15 mouse cellular contexts compared by ENCODE assay signal in the genomic region with DNA sequence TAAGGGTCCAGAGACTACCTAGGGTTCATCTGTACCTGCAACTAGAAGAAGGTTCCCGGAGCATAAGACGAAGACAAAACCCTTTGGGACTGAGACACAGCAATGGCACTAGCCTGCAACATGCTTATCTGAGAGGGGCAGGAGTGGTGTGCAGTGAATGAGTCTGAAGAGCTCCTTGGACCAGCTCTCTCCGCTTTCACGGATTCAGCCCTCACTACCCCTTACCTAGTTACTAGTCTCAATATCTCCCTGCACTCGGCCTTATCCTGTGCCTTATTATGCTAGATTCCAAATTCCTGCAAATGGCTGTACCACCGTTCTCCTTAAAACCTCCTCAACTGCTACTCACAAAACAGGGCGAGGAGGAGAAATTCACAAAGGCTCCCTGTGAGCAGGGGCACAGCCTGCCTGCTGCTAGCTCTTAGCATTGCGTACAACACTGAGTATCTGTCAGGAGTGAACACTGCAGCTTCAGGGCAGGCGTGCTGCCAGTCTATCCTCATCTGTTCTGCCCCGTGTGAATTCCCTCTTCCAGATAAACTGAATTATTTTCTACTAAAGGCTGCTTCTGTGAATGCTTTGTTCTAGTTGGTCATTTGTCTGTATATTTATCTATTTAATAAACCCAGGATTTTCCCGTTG. TPM values are rescaled to one million over a fixed set of nuclear protein-coding genes. Genes with fewer than 3 reads are reported as not detected.
A peak's percentile ranks its signal among the peaks of the same experiment; 100 is the strongest.
DNase-seq lines count a peak whose midpoint lies in the region; ATAC-seq and TF ChIP-seq lines count a peak whose summit lies in the region.
"Had no signal": no experiment of that assay in that cellular context is flagged by ENCODE, and none has a peak within 500 bp of the region (broad histone marks: within the 10 kb centered on the region; RNA-seq: fewer than 3 reads in every experiment).

No protein-coding gene starts in this region.

- ATAC-seq in frontal cortex, adult (ENCODE audit: low TSS enrichment), result 0 out of 2 replicates have a peak, but pooled peaks have one; percentile 34
- ATAC-seq in midbrain, embryonic 14.5 days (ENCODE audit: low FRiP score, low TSS enrichment), result 0 out of 2 replicates have a peak, but pooled peaks have one; percentile 31
- no peak for ATAC-seq in midbrain, embryonic 11.5 days (ENCODE audit: low FRiP score)
- peak; percentile 83 for ATAC-seq in neural tube, embryonic 14.5 days (ENCODE audit: low read depth)

- no peak overlapping the region for H3K4me3 ChIP-seq in midbrain, embryonic 14.5 days (replicated peaks; ENCODE audit: low read depth, low read length)
- H3K4me3 ChIP-seq in midbrain, embryonic 11.5 days (ENCODE audit: low read depth, low read length), result no peak overlapping the region
- H3K4me3 ChIP-seq in layer of hippocampus, adult 2 months, result no peak overlapping the region
- no peak overlapping the region for H3K4me3 ChIP-seq in neural tube, embryonic 14.5 days (ENCODE audit: low read depth, low read length)
- H3K4me3 ChIP-seq: erythroblast, embryonic 14.5 days; heart, embryonic 15.5 days had no signal

- H3K36me3 ChIP-seq in midbrain, embryonic 14.5 days (ENCODE audit: control insufficient read depth, insufficient read depth, low read length), result no peaks in the 10 kb centered on the region
- H3K36me3 ChIP-seq in midbrain, embryonic 11.5 days (ENCODE audit: control insufficient read depth, insufficient read depth, low read length), result no peaks in the 10 kb centered on the region
- no peaks in the 10 kb centered on the region for H3K36me3 ChIP-seq in neural tube, embryonic 14.5 days (ENCODE audit: control insufficient read depth, insufficient read depth, low read length)
- H3K36me3 ChIP-seq: heart, embryonic 15.5 days had no signal

- H3K27ac ChIP-seq in midbrain, embryonic 14.5 days (replicated peaks; ENCODE audit: low read depth, low read length), result peak overlapping the region; percentile 15; the same call in 1 of the 2 replicates
- no peak overlapping the region for H3K27ac ChIP-seq in midbrain, embryonic 11.5 days (ENCODE audit: low read depth, low read length)
- peak overlapping the region; percentile 78 for H3K27ac ChIP-seq in layer of hippocampus, adult 2 months
- peak overlapping the region; percentile 1; the same call in 1 of the 2 replicates for H3K27ac ChIP-seq in neural tube, embryonic 14.5 days (ENCODE audit: low read depth, low read length)
- H3K27ac ChIP-seq: heart, embryonic 15.5 days; kidney, postnatal 0 days; liver, embryonic 14.5 days had no signal

- no peak overlapping the region for H3K9ac ChIP-seq in midbrain, embryonic 14.5 days (replicated peaks; ENCODE audit: low read length)
- H3K9ac ChIP-seq in midbrain, embryonic 11.5 days (ENCODE audit: low read length), result no peak overlapping the region
- no peak overlapping the region for H3K9ac ChIP-seq in neural tube, embryonic 14.5 days (replicated peaks; ENCODE audit: low read depth, low read length)
- H3K9ac ChIP-seq: heart, embryonic 15.5 days; liver, embryonic 14.5 days had no signal

- no peaks in the 10 kb centered on the region for H3K27me3 ChIP-seq in midbrain, embryonic 14.5 days (ENCODE audit: control insufficient read depth, insufficient read depth, low read length)
- no peaks in the 10 kb centered on the region for H3K27me3 ChIP-seq in midbrain, embryonic 11.5 days (ENCODE audit: control insufficient read depth, insufficient read depth, low read length)
- no peaks in the 10 kb centered on the region for H3K27me3 ChIP-seq in neural tube, embryonic 14.5 days (ENCODE audit: control insufficient read depth, insufficient read depth, low read length)
- H3K27me3 ChIP-seq: heart, embryonic 15.5 days had no signal

- H3K4me2 ChIP-seq in midbrain, embryonic 14.5 days (ENCODE audit: low read length), result no peak overlapping the region
- H3K4me2 ChIP-seq in midbrain, embryonic 11.5 days, result no peak overlapping the region
- no peak overlapping the region for H3K4me2 ChIP-seq in neural tube, embryonic 14.5 days (ENCODE audit: low read depth, low read length)
- H3K4me2 ChIP-seq: heart, embryonic 15.5 days had no signal

- no peak for DNase-seq in frontal cortex, postnatal 25 days (ENCODE audit: low spot score in 2 of 2)
- DNase-seq in midbrain, embryonic 14.5 days, result peak; percentile 59
- no peak for DNase-seq in midbrain, embryonic 11.5 days (ENCODE audit: low spot score, missing footprints)
- peak; percentile 26 to 35 for DNase-seq in layer of hippocampus, adult 2 months (ENCODE audit: low spot score in 2 of 2)
- no peak for DNase-seq in cerebellum, adult 18-20 months
- DNase-seq in thymus, postnatal 0 days (ENCODE audit: low spot score), result no peak
- DNase-seq: adrenal gland, postnatal 14 days; gastrocnemius, postnatal 10 days; right cerebral cortex, adult 18-20 months had no signal

- no peaks in the 10 kb centered on the region for H3K9me3 ChIP-seq in midbrain, embryonic 14.5 days (ENCODE audit: control insufficient read depth, low read length)
- no peaks in the 10 kb centered on the region for H3K9me3 ChIP-seq in midbrain, embryonic 11.5 days (ENCODE audit: control insufficient read depth, low read length)
- no peaks in the 10 kb centered on the region for H3K9me3 ChIP-seq in neural tube, embryonic 14.5 days (ENCODE audit: control insufficient read depth, low read length)
- H3K9me3 ChIP-seq: heart, embryonic 15.5 days had no signal

- no peak for TF ChIP-seq CTCF in layer of hippocampus, adult 2 months (conservative IDR thresholded peaks at IDR 0.05)

- 0 out of 2 replicates have a peak, but pooled peaks cover 3% of the 10 kb centered on the region for H3K4me1 ChIP-seq in midbrain, embryonic 14.5 days (ENCODE audit: control insufficient read depth, insufficient read depth, low read length)
- peaks cover 3% of the 10 kb centered on the region; the same call in 1 of the 2 replicates for H3K4me1 ChIP-seq in midbrain, embryonic 11.5 days (ENCODE audit: control insufficient read depth, insufficient read depth, low read length)
- peaks cover 11% of the 10 kb centered on the region for H3K4me1 ChIP-seq in neural tube, embryonic 14.5 days (ENCODE audit: control insufficient read depth, insufficient read depth, low read length)

- WGBS in midbrain, embryonic 14.5 days, result 66% methylated on average over 11 of the region's 11 CpGs
- 83% methylated on average over 11 of the region's 11 CpGs for WGBS in midbrain, embryonic 11.5 days
- 61% methylated on average over 11 of the region's 11 CpGs for WGBS in neural tube, embryonic 14.5 days

RNA-seq across cellular contexts. Expression of a gene that starts 38.5 kb away (rescaled TPM):
- 4.7 and 5.0 TPM in 2 replicates for polyA plus RNA-seq in midbrain, embryonic 14.5 days (2014; fragmentation: Nextera tagmentation; extraction: Ambion mirVana)
- 7.2 and 8.4 TPM in 2 replicates for polyA plus RNA-seq in midbrain, embryonic 11.5 days (2014; fragmentation: Nextera tagmentation; extraction: Ambion mirVana)
- total RNA-seq in layer of hippocampus, adult 2 months (2021), result 10 to 100 TPM; 33.4 to 34.7 TPM
- polyA plus RNA-seq in neural tube, embryonic 14.5 days (2014; fragmentation: Nextera tagmentation; extraction: Ambion mirVana), result 7.2 and 11.6 TPM in 2 replicates
- polyA plus RNA-seq in thymus, postnatal 0 days (2015; fragmentation: Nextera tagmentation; extraction: Ambion mirVana), result 7.6 and 7.9 TPM in 2 replicates

Comparison
In these comparisons a context has a peak if more than half of its experiments do, and no peak if none do; other contexts are left out.
1. DNase-seq: peak in midbrain, embryonic 14.5 days (single experiment) and layer of hippocampus, adult 2 months (2 of 2); none in frontal cortex, postnatal 25 days (0 of 2), midbrain, embryonic 11.5 days (single experiment), cerebellum, adult 18-20 months (0 of 2) and thymus, postnatal 0 days (single experiment).